Mouse (Mus musculus): ENCODE measurements at regions not wholly inside any gene's neighbourhood (a gene's known extent, or its start where the extent isn't known, plus 50 kb on each side); places are given as distances from the start of the nearest gene placed in this dataset.
"Not testable (repeated sequence)": the region's sequence is repeated elsewhere in the genome, so short reads cannot be mapped to it uniquely, and the experiment has no call there.

- H3K36me3 ChIP-seq (ENCODE audit: control insufficient read depth, insufficient read depth, low read length); H3K27ac ChIP-seq (ENCODE audit: control insufficient read depth, insufficient read depth, low read depth, low read length); H3K4me3 ChIP-seq (ENCODE audit: control insufficient read depth, low read depth, low read length); H3K27me3 ChIP-seq (ENCODE audit: control insufficient read depth, insufficient read depth, low read length); H3K4me1 ChIP-seq (ENCODE audit: control insufficient read depth, insufficient read depth, low read length): not testable (repeated sequence)
Observed at GRCm38 (mm10) chr5:109842186-109842978, 80.8 kb upstream of the Gm15446 start.

DNA sequence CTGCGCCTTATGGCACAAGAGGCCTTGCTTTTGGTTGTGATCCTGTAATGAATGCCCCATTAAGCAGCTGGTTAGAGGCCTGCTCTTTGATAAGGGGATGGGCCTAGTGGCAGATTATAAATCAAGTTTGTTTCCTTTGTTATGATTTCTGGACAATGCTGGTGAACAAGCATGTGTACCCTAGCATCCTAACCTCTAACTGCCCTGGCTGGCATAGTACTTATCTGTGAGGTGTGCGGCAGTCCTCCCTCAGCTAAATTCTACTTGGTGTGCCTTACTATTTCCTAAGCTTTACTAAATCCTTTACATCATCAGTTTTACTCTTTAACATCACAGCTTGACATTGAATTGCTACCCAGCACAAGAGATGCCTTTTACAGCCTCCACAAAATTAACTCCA lies 79.0 kb upstream of the Gm15446 start:
- H3K4me3 ChIP-seq (ENCODE audit: control insufficient read depth, low read depth, low read length); H3K27ac ChIP-seq (ENCODE audit: control insufficient read depth, insufficient read depth, low read depth, low read length): not testable (repeated sequence)

DNA sequence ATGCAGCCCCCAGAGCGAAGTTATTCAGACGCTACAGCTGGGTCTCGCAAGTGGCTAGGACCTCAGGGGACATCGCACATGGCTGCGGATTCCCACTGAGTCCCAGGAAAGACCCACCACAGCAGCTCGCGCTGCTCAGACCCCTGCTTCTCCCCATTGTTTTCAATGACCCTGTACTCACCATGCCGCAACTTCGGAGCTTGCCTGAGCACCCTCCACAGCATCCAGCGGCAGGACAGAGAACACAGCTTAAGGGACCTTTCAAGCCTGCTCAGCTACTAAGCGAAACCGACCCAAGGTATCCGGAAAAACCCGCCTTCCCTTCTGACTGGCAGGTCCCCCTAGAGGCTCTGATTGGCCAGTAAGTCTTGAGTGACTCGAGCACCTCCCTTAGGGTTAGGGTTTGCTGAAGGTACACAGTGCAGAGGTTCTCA lies 78.4 kb upstream of the Gm15446 start:
- Histone ChIP-seq H3K4me3 (ENCODE audit: control insufficient read depth, low read depth, low read length) (peak overlapping the region; percentile 70), H3K36me3 (ENCODE audit: control insufficient read depth, insufficient read depth, low read length) (no peaks in the 10 kb centered on the region), H3K27me3 (ENCODE audit: control insufficient read depth, insufficient read depth, low read length) (no peaks in the 10 kb centered on the region), H3K27ac (ENCODE audit: control insufficient read depth, insufficient read depth, low read depth, low read length) (no peak overlapping the region), H3K4me1 (ENCODE audit: control insufficient read depth, insufficient read depth, low read length) (peaks cover 6% of the 10 kb centered on the region; the same call in 1 of the 2 replicates)
- no peak for TF ChIP-seq POLR2A (IDR thresholded peaks at IDR 0.05; ENCODE audit: control insufficient read depth, low read depth, low read length)
- TF ChIP-seq CTCF (IDR thresholded peaks at IDR 0.05; ENCODE audit: control insufficient read depth, insufficient read depth, insufficient replicate concordance, low read depth, low read length), result no peak

More for the DNA sequence above, 79.0 kb upstream of the Gm15446 start:
- H3K36me3 ChIP-seq (ENCODE audit: control insufficient read depth, insufficient read depth, low read length); H3K27me3 ChIP-seq (ENCODE audit: control insufficient read depth, insufficient read depth, low read length); H3K4me1 ChIP-seq (ENCODE audit: control insufficient read depth, insufficient read depth, low read length): not testable (repeated sequence)

DNA sequence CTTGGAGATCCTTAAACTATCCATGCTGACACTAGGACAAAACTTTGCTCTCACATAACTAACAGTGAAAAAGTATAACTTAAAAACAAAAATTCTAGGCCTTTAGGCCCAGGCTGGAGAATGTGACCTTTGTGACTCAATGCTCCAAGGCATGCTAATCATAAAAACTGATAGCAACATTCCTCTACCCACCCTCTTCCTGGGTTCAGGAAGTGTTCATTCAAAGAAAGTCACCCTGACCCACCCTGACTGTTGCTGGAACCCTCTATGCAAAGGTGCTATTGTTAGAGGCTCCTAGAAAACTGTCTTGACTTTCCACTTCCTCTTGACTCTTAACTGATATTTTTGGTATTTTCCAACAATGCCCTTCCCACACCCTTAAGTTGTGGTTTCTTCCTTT lies 72.0 kb upstream of the Gm15446 start:
- H3K27me3 ChIP-seq (ENCODE audit: control insufficient read depth, insufficient read depth, low read length); H3K4me3 ChIP-seq (ENCODE audit: control insufficient read depth, low read depth, low read length); H3K36me3 ChIP-seq (ENCODE audit: control insufficient read depth, insufficient read depth, low read length); H3K4me1 ChIP-seq (ENCODE audit: control insufficient read depth, insufficient read depth, low read length); H3K27ac ChIP-seq (ENCODE audit: control insufficient read depth, insufficient read depth, low read depth, low read length): not testable (repeated sequence)

GRCm38 (mm10) chr5:109860402-109860801 lies 62.8 kb upstream of the Gm15446 start:
- H3K4me1 ChIP-seq (ENCODE audit: control insufficient read depth, insufficient read depth, low read length), result no peaks in the 10 kb centered on the region
- no peak for TF ChIP-seq CTCF (IDR thresholded peaks at IDR 0.05; ENCODE audit: control insufficient read depth, insufficient read depth, insufficient replicate concordance, low read depth, low read length)
- TF ChIP-seq POLR2A (IDR thresholded peaks at IDR 0.05; ENCODE audit: control insufficient read depth, low read depth, low read length), result no peak
- H3K36me3 ChIP-seq (ENCODE audit: control insufficient read depth, insufficient read depth, low read length), result no peaks in the 10 kb centered on the region
- H3K27me3 ChIP-seq (ENCODE audit: control insufficient read depth, insufficient read depth, low read length), result no peaks in the 10 kb centered on the region
- no peak overlapping the region for H3K4me3 ChIP-seq (ENCODE audit: control insufficient read depth, low read depth, low read length)
- H3K27ac ChIP-seq (ENCODE audit: control insufficient read depth, insufficient read depth, low read depth, low read length), result no peak overlapping the region

GRCm38 (mm10) chr5:109864517-109864916 lies 58.7 kb upstream of the Gm15446 start:
- H3K36me3 ChIP-seq (ENCODE audit: control insufficient read depth, insufficient read depth, low read length); H3K27ac ChIP-seq (ENCODE audit: control insufficient read depth, insufficient read depth, low read depth, low read length); H3K4me3 ChIP-seq (ENCODE audit: control insufficient read depth, low read depth, low read length); H3K27me3 ChIP-seq (ENCODE audit: control insufficient read depth, insufficient read depth, low read length); H3K4me1 ChIP-seq (ENCODE audit: control insufficient read depth, insufficient read depth, low read length): not testable (repeated sequence)

- Histone ChIP-seq H3K4me3 (ENCODE audit: control insufficient read depth, low read depth, low read length) (no peak overlapping the region), H3K36me3 (ENCODE audit: control insufficient read depth, insufficient read depth, low read length) (no peaks in the 10 kb centered on the region), H3K27me3 (ENCODE audit: control insufficient read depth, insufficient read depth, low read length) (no peaks in the 10 kb centered on the region), H3K4me1 (ENCODE audit: control insufficient read depth, insufficient read depth, low read length) (no peaks in the 10 kb centered on the region), H3K27ac (ENCODE audit: control insufficient read depth, insufficient read depth, low read depth, low read length) (no peak overlapping the region)
- TF ChIP-seq CTCF (IDR thresholded peaks at IDR 0.05; ENCODE audit: control insufficient read depth, insufficient read depth, insufficient replicate concordance, low read depth, low read length), result no peak
Observed at GRCm38 (mm10) chr5:109865628-109866027, 57.6 kb upstream of the Gm15446 start.

DNA sequence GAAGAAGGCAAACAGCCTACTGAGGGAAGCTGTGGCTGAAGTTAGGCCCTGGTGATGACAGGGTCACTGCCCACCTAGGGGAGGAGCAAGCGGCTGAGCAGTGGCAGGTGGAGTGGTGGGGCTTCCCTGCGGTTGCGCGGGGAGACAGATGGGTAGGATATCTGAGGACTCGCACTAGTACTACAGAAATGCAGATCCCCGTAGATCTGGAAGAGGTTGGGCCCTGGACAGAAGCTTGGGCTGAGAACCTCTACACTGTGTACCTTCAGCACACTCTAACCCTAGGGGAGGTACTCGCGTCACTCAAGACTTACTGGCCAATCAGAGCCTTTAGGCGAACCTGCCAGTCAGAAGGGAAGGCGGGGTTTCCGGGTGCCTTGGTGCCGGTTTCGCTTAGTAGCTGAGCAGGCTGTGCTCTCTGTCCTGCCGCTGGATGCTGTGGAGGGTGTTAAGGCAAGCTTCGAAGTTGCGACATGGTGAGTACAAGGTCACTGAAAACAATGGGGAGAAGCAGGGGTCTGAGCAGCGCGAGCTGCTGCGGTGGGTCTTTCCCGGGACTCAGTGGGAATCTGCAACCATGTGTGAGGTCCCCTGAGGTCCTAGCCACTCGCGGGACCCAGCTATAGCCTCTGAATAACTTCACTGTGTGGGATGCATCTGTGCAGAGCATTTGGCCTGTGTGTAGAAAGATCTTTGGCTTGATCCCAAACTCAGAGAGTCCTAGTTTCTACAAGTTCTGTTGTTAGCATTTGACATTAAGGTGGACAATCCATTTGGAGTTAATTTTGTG lies 56.7 kb upstream of the Gm15446 start:
- Histone ChIP-seq H3K36me3 (ENCODE audit: control insufficient read depth, insufficient read depth, low read length) (no peaks in the 10 kb centered on the region), H3K4me1 (ENCODE audit: control insufficient read depth, insufficient read depth, low read length) (no peaks in the 10 kb centered on the region), H3K4me3 (ENCODE audit: control insufficient read depth, low read depth, low read length) (peak overlapping the region; percentile 86), H3K27ac (ENCODE audit: control insufficient read depth, insufficient read depth, low read depth, low read length) (peak overlapping the region; percentile 83), H3K27me3 (ENCODE audit: control insufficient read depth, insufficient read depth, low read length) (no peaks in the 10 kb centered on the region)
- TF ChIP-seq CTCF (IDR thresholded peaks at IDR 0.05; ENCODE audit: control insufficient read depth, insufficient read depth, insufficient replicate concordance, low read depth, low read length), result no peak
- TF ChIP-seq POLR2A (IDR thresholded peaks at IDR 0.05; ENCODE audit: control insufficient read depth, low read depth, low read length), result peak; percentile 48; the same call in 1 of the 2 replicates

DNA sequence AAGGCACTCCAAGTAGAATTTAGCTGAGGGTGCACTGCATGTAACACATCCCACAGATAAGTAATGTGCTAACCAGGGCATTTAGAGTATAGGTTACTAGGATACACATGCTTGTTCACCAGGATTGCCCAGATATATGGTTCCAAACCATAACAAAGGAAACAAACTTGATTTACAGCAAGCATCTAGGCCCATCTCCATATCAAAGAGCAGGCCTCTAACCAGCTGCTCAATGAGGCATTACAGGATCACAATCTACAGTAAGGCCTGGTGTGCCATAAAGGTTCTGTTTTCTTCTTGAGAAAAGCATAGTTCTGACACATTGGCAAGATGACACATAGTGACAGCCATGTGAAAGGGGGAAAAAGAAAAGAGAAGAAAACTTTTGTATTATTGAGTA lies 56.0 kb upstream of the Gm15446 start:
- not testable (repeated sequence) for H3K4me3 ChIP-seq (ENCODE audit: control insufficient read depth, low read depth, low read length); H3K27ac ChIP-seq (ENCODE audit: control insufficient read depth, insufficient read depth, low read depth, low read length); H3K27me3 ChIP-seq (ENCODE audit: control insufficient read depth, insufficient read depth, low read length); H3K36me3 ChIP-seq (ENCODE audit: control insufficient read depth, insufficient read depth, low read length); H3K4me1 ChIP-seq (ENCODE audit: control insufficient read depth, insufficient read depth, low read length)
